Mouse (Mus musculus) adipocyte (in vitro differentiated cells): ENCODE data around the gene Grik3.

Experiments used
- DNase-seq: peaks from one replicate; pipeline ENCODE4 v3.0.0-alpha.2; 2016; ENCODE audit warnings: low spot score

The Grik3 gene

GRCm38 (mm10) chr4:125492122-125492505 lies 1.6 kb downstream of the Grik3 start:
- DNase-seq, result no peak

- no peak for DNase-seq
Observed at GRCm38 (mm10) chr4:125492706-125493105, 2.2 kb downstream of the Grik3 start.

- DNase-seq, result no peak
Observed at GRCm38 (mm10) chr4:125493124-125493523, 2.6 kb downstream of the Grik3 start.

GRCm38 (mm10) chr4:125495477-125495876 lies 5.0 kb downstream of the Grik3 start:
- no peak for DNase-seq

GRCm38 (mm10) chr4:125497001-125497400 lies 6.5 kb downstream of the Grik3 start:
- no peak for DNase-seq

- no peak for DNase-seq
Observed at GRCm38 (mm10) chr4:125497471-125497870, 7.0 kb downstream of the Grik3 start.

GRCm38 (mm10) chr4:125498866-125499265 lies 8.4 kb downstream of the Grik3 start:
- no peak for DNase-seq

GRCm38 (mm10) chr4:125502861-125503260 lies 12.4 kb downstream of the Grik3 start:
- no peak for DNase-seq

- no peak for DNase-seq
Observed at GRCm38 (mm10) chr4:125512434-125512833, 21.9 kb downstream of the Grik3 start.

GRCm38 (mm10) chr4:125515646-125516045 lies 25.1 kb downstream of the Grik3 start:
- no peak for DNase-seq

- DNase-seq, result no peak
Observed at GRCm38 (mm10) chr4:125516612-125517011, 26.1 kb downstream of the Grik3 start.

GRCm38 (mm10) chr4:125518861-125519260 lies 28.4 kb downstream of the Grik3 start:
- no peak for DNase-seq

- DNase-seq, result no peak
Observed at GRCm38 (mm10) chr4:125522931-125523330, 32.4 kb downstream of the Grik3 start.

- no peak for DNase-seq
Observed at GRCm38 (mm10) chr4:125525266-125525665, 34.8 kb downstream of the Grik3 start.

- DNase-seq, result no peak
Observed at GRCm38 (mm10) chr4:125526425-125526824, 35.9 kb downstream of the Grik3 start.

GRCm38 (mm10) chr4:125533965-125534364 lies 43.5 kb downstream of the Grik3 start:
- no peak for DNase-seq

- no peak for DNase-seq
Observed at GRCm38 (mm10) chr4:125534449-125534848, 43.9 kb downstream of the Grik3 start.

GRCm38 (mm10) chr4:125534991-125535401 lies 44.5 kb downstream of the Grik3 start:
- DNase-seq, result no peak

GRCm38 (mm10) chr4:125535465-125535864 lies 45.0 kb downstream of the Grik3 start:
- DNase-seq, result no peak

- DNase-seq, result no peak
Observed at GRCm38 (mm10) chr4:125535977-125536376, 45.5 kb downstream of the Grik3 start.

GRCm38 (mm10) chr4:125538301-125538965 lies 47.9 kb downstream of the Grik3 start:
- DNase-seq, result no peak

GRCm38 (mm10) chr4:125539617-125540016 lies 49.1 kb downstream of the Grik3 start:
- no peak for DNase-seq

- no peak for DNase-seq
Observed at GRCm38 (mm10) chr4:125543171-125543570, 52.7 kb downstream of the Grik3 start.
